Mouse (Mus musculus): Measurements from ENCODE around the gene Dcdc2b.

DNA sequence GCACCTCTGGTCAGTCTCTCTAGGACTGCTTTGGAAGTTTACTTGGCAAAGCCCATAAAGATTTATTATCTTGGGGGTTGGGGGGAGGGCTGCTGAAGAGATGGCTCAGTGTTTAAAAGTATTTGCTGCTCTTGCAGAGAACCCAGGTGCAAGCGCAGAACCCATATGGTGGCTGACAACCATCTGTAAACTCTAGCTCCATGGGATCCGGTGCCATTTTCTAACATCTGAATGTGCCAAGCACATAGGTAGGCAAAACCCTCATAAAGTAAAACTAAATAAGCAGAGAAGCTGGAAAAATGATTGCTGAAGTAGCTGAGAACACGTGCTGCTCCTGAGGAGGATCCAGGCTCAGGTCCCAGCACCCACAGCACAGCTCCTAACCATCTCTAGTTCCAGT, 47.5 kb upstream of the Dcdc2b start:
- TF ChIP-seq MAFK (IDR thresholded peaks at IDR 0.05; ENCODE audit: insufficient read depth, low read depth, low read length) (no peak), ZC3H11A (IDR thresholded peaks at IDR 0.05; ENCODE audit: borderline replicate concordance, low read depth, low read length) (no peak), ZNF384 (IDR thresholded peaks at IDR 0.05; ENCODE audit: low read depth, low read length) (no peak), CHD2 (IDR thresholded peaks at IDR 0.05; ENCODE audit: low read depth, low read length) (no peak), HCFC1 (IDR thresholded peaks at IDR 0.05; ENCODE audit: borderline replicate concordance, insufficient read depth, low read length) (no peak)
